Mouse (Mus musculus) megakaryocyte-erythroid progenitor cell, adult 5-6 weeks (primary cell): ENCODE measurements at regions not wholly inside any gene's neighbourhood (a gene's known extent, or its start where the extent isn't known, plus 50 kb on each side); places are given as distances from the start of the nearest gene placed in this dataset.

ENCODE experiments used
- ATAC-seq: replicated peaks from 2 replicates; pipeline ENCODE4 v1.8.0; 2016; ENCODE audit warnings: mild to moderate bottlenecking, inconsistent platforms; ENCODE audit not compliant: severe bottlenecking, poor library complexity, low FRiP score, low TSS enrichment

GRCm38 (mm10) chr12:12821473-12821872 lies 120.2 kb downstream of the Mycn start:
- ATAC-seq: no peak

GRCm38 (mm10) chr12:12820668-12821351 lies 120.9 kb downstream of the Mycn start:
- ATAC-seq: no peak

GRCm38 (mm10) chr12:12819746-12820145 lies 122.0 kb downstream of the Mycn start:
- no peak for ATAC-seq

- ATAC-seq: no peak
Observed at GRCm38 (mm10) chr12:12814693-12815092, 127.0 kb downstream of the Mycn start.

- ATAC-seq: no peak
Observed at GRCm38 (mm10) chr12:12812873-12813272, 128.8 kb downstream of the Mycn start.

GRCm38 (mm10) chr12:12810943-12811342 lies 130.8 kb downstream of the Mycn start:
- ATAC-seq: no peak

GRCm38 (mm10) chr12:12810159-12810885 lies 131.4 kb downstream of the Mycn start:
- no peak for ATAC-seq

GRCm38 (mm10) chr12:12808120-12808519 lies 133.6 kb downstream of the Mycn start:
- ATAC-seq: no peak

- ATAC-seq: no peak
Observed at GRCm38 (mm10) chr12:12803602-12804001, 138.1 kb downstream of the Mycn start.

- no peak for ATAC-seq
Observed at GRCm38 (mm10) chr12:12802396-12802795, 139.3 kb downstream of the Mycn start.

- ATAC-seq: no peak
Observed at GRCm38 (mm10) chr12:12801700-12802099, 140.0 kb downstream of the Mycn start.

GRCm38 (mm10) chr12:12800120-12800519 lies 141.6 kb downstream of the Mycn start:
- no peak for ATAC-seq

GRCm38 (mm10) chr12:12789052-12789451 lies 152.7 kb downstream of the Mycn start:
- ATAC-seq: no peak

GRCm38 (mm10) chr12:12788263-12788852 lies 153.4 kb downstream of the Mycn start:
- no peak for ATAC-seq

- ATAC-seq: no peak
Observed at GRCm38 (mm10) chr12:12787608-12788262, 154.0 kb downstream of the Mycn start.

GRCm38 (mm10) chr12:12787161-12787560 lies 154.6 kb downstream of the Mycn start:
- ATAC-seq: no peak

- ATAC-seq: no peak
Observed at GRCm38 (mm10) chr12:12783699-12784605, 157.8 kb downstream of the Mycn start.

GRCm38 (mm10) chr12:12781526-12781925 lies 160.2 kb downstream of the Mycn start:
- ATAC-seq: 0 out of 2 replicates have a peak, but pooled peaks have one; percentile 55

- no peak for ATAC-seq
Observed at GRCm38 (mm10) chr12:12778563-12779256, 163.0 kb downstream of the Mycn start.
